Mouse (Mus musculus) limb, embryonic 14.5 days (tissue): ENCODE measurements around the gene Akr1b3. TPM values are rescaled to one million over a fixed set of nuclear protein-coding genes. Genes with fewer than 3 reads are reported as not detected.

Source experiments
- ATAC-seq: fragments of 200-750 bp; cut with Nextera tagmentation; 2 replicates; pipeline ENCODE4 v1.8.0; 2017; ENCODE audit warnings: low read depth, moderate number of reproducible peaks, moderate TSS enrichment; ENCODE audit not compliant: low FRiP score
- DNase-seq: peaks from one replicate; pipeline ENCODE4 v3.0.0-alpha.2; 2015; ENCODE audit warnings: low spot score
- H3K27ac ChIP-seq: fragments of 300-500 bp; sonication (generic); replicated peaks from 2 replicates; pipeline ENCODE4 v1.5.1; 2014; ENCODE audit warnings: low read depth, mild to moderate bottlenecking, low read length, moderate library complexity, mixed read lengths
- H3K27me3 ChIP-seq: fragments of 300-500 bp; sonication (generic); 2 replicates; pipeline ENCODE4 v1.6.1; 2014; ENCODE audit warnings: low read length, mixed read lengths; ENCODE audit not compliant: control insufficient read depth, insufficient read depth
- H3K36me3 ChIP-seq: fragments of 300-500 bp; sonication (generic); 2 replicates; pipeline ENCODE4 v1.6.1; 2014; ENCODE audit warnings: mild to moderate bottlenecking, low read length, moderate library complexity, mixed read lengths; ENCODE audit not compliant: control insufficient read depth, insufficient read depth
- H3K4me1 ChIP-seq: fragments of 300-500 bp; sonication (generic); 2 replicates; pipeline ENCODE4 v1.6.1; 2014; ENCODE audit warnings: antibody characterized with exemption, low read length, mixed read lengths; ENCODE audit not compliant: control insufficient read depth, insufficient read depth
- H3K4me2 ChIP-seq: fragments of 300-500 bp; sonication (generic); replicated peaks from 2 replicates; pipeline ENCODE4 v1.6.1; 2014; ENCODE audit warnings: low read depth, mild to moderate bottlenecking, low read length, moderate library complexity; ENCODE audit not compliant: severe bottlenecking
- H3K4me3 ChIP-seq: fragments of 300-500 bp; sonication (generic); replicated peaks from 2 replicates; pipeline ENCODE4 v1.5.1; 2014; ENCODE audit warnings: low read length
- H3K9ac ChIP-seq: fragments of 300-500 bp; sonication (generic); 2 replicates; pipeline ENCODE4 v1.6.1; 2014; ENCODE audit warnings: mild to moderate bottlenecking, low read depth, low read length, moderate library complexity; ENCODE audit not compliant: severe bottlenecking
- H3K9me3 ChIP-seq: fragments of 300-500 bp; sonication (generic); 2 replicates; pipeline ENCODE4 v1.6.1; 2016; ENCODE audit warnings: low read length; ENCODE audit not compliant: control insufficient read depth
- POLR2A ChIP-seq: fragments of 200-500 bp; IDR thresholded peaks from 2 replicates; pipeline ENCODE4 v1.8.0; 2012; ENCODE audit warnings: inconsistent platforms, mild to moderate bottlenecking, moderate library complexity, borderline replicate concordance; ENCODE audit not compliant: insufficient read depth, insufficient read length; ENCODE audit errors: extremely low read depth
- WGBS: fragments of 180-500 bp; shearing (Covaris S2); extraction: QIAGEN DNeasy Blood & Tissue Kit; methylation state at CpG from one replicate; pipeline ENCODE4 v1.1.7; 2014; 5-methylcytosine and 5-hydroxymethylcytosine counted together
- polyA plus RNA-seq, 2 experiments: library from polyadenylated mRNA; depleted of rRNA in 1 of 2; stranded (reverse) in 1 of 2; unstranded in 1 of 2; fragments of >200 nt; fragmentation: Nextera tagmentation in 1 of 2; extraction: Ambion mirVana in 1 of 2; gene quantifications; 2 replicates each; pipeline versions ENCODE4 v1.2.1 to v1.2.3; 2012 to 2014

The Akr1b3 gene
- polyA plus RNA-seq, 2 experiments = 133 to 174 TPM

DNA sequence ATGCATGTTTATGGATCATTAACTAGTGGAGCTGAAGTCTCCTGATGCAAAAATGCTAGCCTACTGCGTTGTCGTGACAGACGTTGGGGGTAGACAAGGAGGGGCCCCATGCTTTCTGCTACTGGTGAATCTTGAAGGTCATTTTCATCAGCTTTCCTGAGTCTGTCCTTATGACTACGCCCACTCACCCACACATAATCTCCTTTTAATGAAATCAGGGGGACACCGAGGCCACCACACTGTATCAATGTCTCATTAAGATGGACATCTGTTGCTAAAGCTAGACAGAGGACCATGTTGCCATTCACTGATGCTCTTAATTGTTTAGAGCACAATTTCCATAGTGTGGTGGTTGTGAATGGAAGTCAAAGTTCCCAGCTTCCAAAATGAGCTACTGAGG is 58.7 kb downstream of the Akr1b3 start:
- no peak for TF ChIP-seq POLR2A
- Histone ChIP-seq H3K4me3 (no peak overlapping the region), H3K27ac (no peak overlapping the region), H3K4me2 (no peak overlapping the region), H3K27me3 (no peaks in the 10 kb centered on the region), H3K9me3 (no peaks in the 10 kb centered on the region), H3K9ac (no peak overlapping the region), H3K36me3 (no peaks in the 10 kb centered on the region), H3K4me1 (no peaks in the 10 kb centered on the region)
- DNase-seq = no peak
- 81% methylated on average over 5 of the region's 5 CpGs for WGBS
- no peak for ATAC-seq

Other genes starting within 250 kb of the Akr1b3 start
- 37.3 and 42.6 TPM in 2 replicates for gene Slc35b4, start 140.4 kb downstream of the Akr1b3 start, polyA plus RNA-seq (2012; rRNA removed)
- gene Slc35b4, start 140.4 kb downstream of the Akr1b3 start, polyA plus RNA-seq (2014; fragmentation: Nextera tagmentation; extraction: Ambion mirVana) = 45.7 and 47.7 TPM in 2 replicates
- gene Akr1b8, start 36.6 kb upstream of the Akr1b3 start, polyA plus RNA-seq (2012; rRNA removed) = 5.6 and 6.5 TPM in 2 replicates
- 7.1 and 8.5 TPM in 2 replicates for gene Akr1b8, start 36.6 kb upstream of the Akr1b3 start, polyA plus RNA-seq (2014; fragmentation: Nextera tagmentation; extraction: Ambion mirVana)
- 9.9 and 10.4 TPM in 2 replicates for gene Akr1b10, start 66.7 kb upstream of the Akr1b3 start, polyA plus RNA-seq (2012; rRNA removed)
- 9.6 and 10.2 TPM in 2 replicates for gene Akr1b10, start 66.7 kb upstream of the Akr1b3 start, polyA plus RNA-seq (2014; fragmentation: Nextera tagmentation; extraction: Ambion mirVana)
- 0.05 TPM in 1 of 2 replicates, not detected in the other for gene Akr1b7, start 94.9 kb upstream of the Akr1b3 start, polyA plus RNA-seq (2012; rRNA removed)
- not detected in 2 replicates for gene Akr1b7, start 94.9 kb upstream of the Akr1b3 start, polyA plus RNA-seq (2014; fragmentation: Nextera tagmentation; extraction: Ambion mirVana)
- 30.0 and 38.5 TPM in 2 replicates for gene Bpgm, start 158.7 kb upstream of the Akr1b3 start, polyA plus RNA-seq (2012; rRNA removed)
- gene Bpgm, start 158.7 kb upstream of the Akr1b3 start, polyA plus RNA-seq (2014; fragmentation: Nextera tagmentation; extraction: Ambion mirVana) = 37.1 and 37.5 TPM in 2 replicates